Mouse (Mus musculus) heart, adult 2 months (tissue): ENCODE data around the gene Wfdc6a. TPM values are rescaled to one million over a fixed set of nuclear protein-coding genes. Genes with fewer than 3 reads are reported as not detected.

Source experiments
- DNase-seq, 2 experiments: peaks; one replicate each; pipeline ENCODE4 v3.0.0; 2021
- H3K27ac ChIP-seq: fragments of 200-600 bp; 2 replicates; pipeline ENCODE4 v1.8.1; 2022
- H3K27me3 ChIP-seq: fragments of 200-500 bp; 2 replicates; pipeline ENCODE4 v1.6.1; 2012; ENCODE audit warnings: mild to moderate bottlenecking, low read length, inconsistent platforms, mixed read lengths; ENCODE audit not compliant: control insufficient read depth, insufficient read depth
- H3K36me3 ChIP-seq: fragments of 200-500 bp; 2 replicates; pipeline ENCODE4 v1.6.1; 2012; ENCODE audit warnings: low read length, inconsistent platforms; ENCODE audit not compliant: control insufficient read depth, insufficient read depth
- H3K4me1 ChIP-seq: fragments of 200-500 bp; 2 replicates; pipeline ENCODE4 v1.6.1; 2011; ENCODE audit warnings: low read length; ENCODE audit not compliant: control insufficient read depth, insufficient read depth
- H3K4me3 ChIP-seq: fragments of 200-600 bp; 2 replicates; pipeline ENCODE4 v1.8.1; 2022
- H3K79me2 ChIP-seq: fragments of 200-500 bp; replicated peaks from 2 replicates; pipeline ENCODE4 v1.6.1; 2012; ENCODE audit warnings: mild to moderate bottlenecking, inconsistent platforms, low read length, moderate library complexity, mixed read lengths; ENCODE audit not compliant: control insufficient read depth, insufficient read depth
- H3K9ac ChIP-seq: fragments of 200-500 bp; 2 replicates; pipeline ENCODE4 v1.6.1; 2012; ENCODE audit warnings: low read depth, mild to moderate bottlenecking, control low read depth, inconsistent platforms, low read length, mixed read lengths
- CTCF ChIP-seq: fragments of 200-600 bp; IDR thresholded peaks from 2 replicates; pipeline ENCODE4 v1.8.1; 2022; ENCODE audit warnings: antibody characterized with exemption, mild to moderate bottlenecking, moderate library complexity
- EP300 ChIP-seq: fragments of 200-500 bp; IDR thresholded peaks from 2 replicates; pipeline ENCODE4 v1.6.1; 2011; ENCODE audit warnings: low read depth, low read length, control low read depth; ENCODE audit not compliant: insufficient read depth
- POLR2A ChIP-seq: fragments of 200-500 bp; IDR thresholded peaks from 2 replicates; pipeline ENCODE4 v1.6.1; 2011; ENCODE audit warnings: mild to moderate bottlenecking, low read depth, low read length, control low read depth; ENCODE audit not compliant: insufficient read depth
- WGBS: fragments of 180-500 bp; shearing (Covaris S2); methylation state at CpG from one replicate; pipeline ENCODE4 v1.1.7; 2018; 5-methylcytosine and 5-hydroxymethylcytosine counted together
- intact Hi-C: fragments of 180-260 bp; cut with DNase I; formaldehyde crosslinking; loops from one replicate; pipeline ENCODE4 v1.15.1; 2025
- polyA plus RNA-seq: library from polyadenylated mRNA; depleted of rRNA; stranded (reverse); fragments of >200 nt; gene quantifications from 2 replicates; pipeline ENCODE4 v1.2.3, GENCODE M21; 2012; rRNA removed
- total RNA-seq, 2 experiments: library from RNA; stranded (reverse); gene quantifications; 2 replicates each; pipeline ENCODE4 v1.2.3; 2021

The Wfdc6a gene
- total and polyA plus RNA-seq, 3 experiments: 0.30 to 0.47 TPM; not detected in 1

GRCm38 (mm10) chr2:164534315-164534714 lies 50.9 kb downstream of the Wfdc6a start:
- H3K4me3 ChIP-seq: no peak overlapping the region
- DNase-seq: no peak
- H3K27ac ChIP-seq: no peak overlapping the region
- no peaks in the 10 kb centered on the region for H3K4me1 ChIP-seq
- TF ChIP-seq POLR2A: no peak
- TF ChIP-seq EP300: no peak
- no peak for TF ChIP-seq CTCF
- no peak overlapping the region for H3K9ac ChIP-seq
- intact Hi-C loops: no loop called here
- H3K79me2 ChIP-seq: no peaks in the 10 kb centered on the region
- 73% methylated on average over 10 of the region's 10 CpGs for WGBS
- H3K36me3 ChIP-seq: no peaks in the 10 kb centered on the region
- H3K27me3 ChIP-seq: no peaks in the 10 kb centered on the region

GRCm38 (mm10) chr2:164531169-164531568 lies 54.1 kb downstream of the Wfdc6a start:
- TF ChIP-seq POLR2A (no peak), EP300 (0 out of 2 replicates have a peak, but pooled peaks have one; percentile 58)
- H3K4me3 ChIP-seq: no peak overlapping the region
- H3K27me3 ChIP-seq: no peaks in the 10 kb centered on the region
- no peaks in the 10 kb centered on the region for H3K79me2 ChIP-seq
- WGBS: 6% methylated on average over 3 of the region's 3 CpGs
- no peak overlapping the region for H3K27ac ChIP-seq
- no peaks in the 10 kb centered on the region for H3K36me3 ChIP-seq
- H3K4me1 ChIP-seq: no peaks in the 10 kb centered on the region
- peak; percentile 62 to 77 for DNase-seq
- H3K9ac ChIP-seq: no peak overlapping the region
- intact Hi-C loops: no loop called here

Other genes starting within 250 kb of the Wfdc6a start
Only the 30 nearest of the 32 such genes appear.
- 10 to 100 TPM; 10.9 to 26.4 TPM for gene Slpi, start 196.4 kb downstream of the Wfdc6a start, total RNA-seq
- 3.1 and 8.3 TPM in 2 replicates for gene Slpi, start 196.4 kb downstream of the Wfdc6a start, polyA plus RNA-seq
- gene Rbpjl, start 182.3 kb downstream of the Wfdc6a start, total RNA-seq: not detected
- gene Rbpjl, start 182.3 kb downstream of the Wfdc6a start, polyA plus RNA-seq: 0.03 and 0.18 TPM in 2 replicates
- gene Matn4, start 180.3 kb downstream of the Wfdc6a start, total RNA-seq: under 1 TPM; 0.26 to 0.43 TPM
- 0.70 and 0.82 TPM in 2 replicates for gene Matn4, start 180.3 kb downstream of the Wfdc6a start, polyA plus RNA-seq
- gene Sdc4, start 141.6 kb downstream of the Wfdc6a start, total RNA-seq: 10 to 100 TPM; 20.2 to 26.0 TPM
- gene Sdc4, start 141.6 kb downstream of the Wfdc6a start, polyA plus RNA-seq: 14.7 and 15.5 TPM in 2 replicates
- 10 to 100 TPM; 21.1 to 26.4 TPM for gene Sys1, start 128.5 kb downstream of the Wfdc6a start, total RNA-seq
- gene Sys1, start 128.5 kb downstream of the Wfdc6a start, polyA plus RNA-seq: 52.0 and 55.0 TPM in 2 replicates
- gene Gm20458, start 124.5 kb downstream of the Wfdc6a start, total RNA-seq: 1 to 10 TPM; 8.0 to 9.2 TPM
- 7.8 and 17.2 TPM in 2 replicates for gene Gm20458, start 124.5 kb downstream of the Wfdc6a start, polyA plus RNA-seq
- not detected for gene Trp53tg5, start 111.7 kb downstream of the Wfdc6a start, total RNA-seq
- gene Trp53tg5, start 111.7 kb downstream of the Wfdc6a start, polyA plus RNA-seq: not detected in 2 replicates
- gene Dbndd2, start 99.3 kb downstream of the Wfdc6a start, total RNA-seq: 10 to 100 TPM in 1 of 2 experiments, 1 to 10 TPM in 1; 8.0 to 10.3 TPM
- gene Dbndd2, start 99.3 kb downstream of the Wfdc6a start, polyA plus RNA-seq: 17.9 and 31.9 TPM in 2 replicates
- 10 to 100 TPM; 31.3 to 31.5 TPM for gene Pigt, start 87.9 kb downstream of the Wfdc6a start, total RNA-seq
- gene Pigt, start 87.9 kb downstream of the Wfdc6a start, polyA plus RNA-seq: 47.1 and 51.3 TPM in 2 replicates
- 1 to 10 TPM in 1 of 2 experiments, under 1 TPM in 1; 0.43 to 1.3 TPM for gene Wfdc2, start 23.0 kb downstream of the Wfdc6a start, total RNA-seq
- gene Wfdc2, start 23.0 kb downstream of the Wfdc6a start, polyA plus RNA-seq: 0.50 and 78.4 TPM in 2 replicates
- not detected for gene Spint3, start 12.0 kb downstream of the Wfdc6a start, total RNA-seq
- not detected in 2 replicates for gene Spint3, start 12.0 kb downstream of the Wfdc6a start, polyA plus RNA-seq
- not detected for gene Eppin, start 8.1 kb upstream of the Wfdc6a start, total RNA-seq
- 0.16 TPM in 1 of 2 replicates, not detected in the other for gene Eppin, start 8.1 kb upstream of the Wfdc6a start, polyA plus RNA-seq
- not detected for gene Wfdc6b, start 28.1 kb upstream of the Wfdc6a start, total RNA-seq
- not detected in 2 replicates for gene Wfdc6b, start 28.1 kb upstream of the Wfdc6a start, polyA plus RNA-seq
- not detected for gene Wfdc8, start 28.2 kb upstream of the Wfdc6a start, total RNA-seq
- gene Wfdc8, start 28.2 kb upstream of the Wfdc6a start, polyA plus RNA-seq: not detected in 2 replicates
- not detected for gene Wfdc16, start 53.3 kb upstream of the Wfdc6a start, total RNA-seq
- not detected in 2 replicates for gene Wfdc16, start 53.3 kb upstream of the Wfdc6a start, polyA plus RNA-seq
- not detected for gene Wfdc10, start 70.6 kb upstream of the Wfdc6a start, total RNA-seq
- gene Wfdc10, start 70.6 kb upstream of the Wfdc6a start, polyA plus RNA-seq: not detected in 2 replicates
- not detected for gene Wfdc9, start 71.1 kb upstream of the Wfdc6a start, total RNA-seq
- not detected in 2 replicates for gene Wfdc9, start 71.1 kb upstream of the Wfdc6a start, polyA plus RNA-seq
- not detected for gene Wfdc11, start 88.6 kb upstream of the Wfdc6a start, total RNA-seq
- not detected in 2 replicates for gene Wfdc11, start 88.6 kb upstream of the Wfdc6a start, polyA plus RNA-seq
- not detected for gene Wfdc13, start 99.7 kb upstream of the Wfdc6a start, total RNA-seq
- 0.25 TPM in 1 of 2 replicates, not detected in the other for gene Wfdc13, start 99.7 kb upstream of the Wfdc6a start, polyA plus RNA-seq
- gene Spint4, start 113.1 kb upstream of the Wfdc6a start, total RNA-seq: not detected
- gene Spint4, start 113.1 kb upstream of the Wfdc6a start, polyA plus RNA-seq: not detected in 2 replicates
- not detected for gene Spint5, start 129.9 kb upstream of the Wfdc6a start, total RNA-seq
- not detected in 2 replicates for gene Spint5, start 129.9 kb upstream of the Wfdc6a start, polyA plus RNA-seq
- not detected for gene Wfdc3, start 160.5 kb upstream of the Wfdc6a start, total RNA-seq
- gene Wfdc3, start 160.5 kb upstream of the Wfdc6a start, polyA plus RNA-seq: 0.31 and 0.50 TPM in 2 replicates
- gene Dnttip1, start 160.5 kb upstream of the Wfdc6a start, total RNA-seq: 10 to 100 TPM; 21.8 to 21.9 TPM
- gene Dnttip1, start 160.5 kb upstream of the Wfdc6a start, polyA plus RNA-seq: 15.0 and 15.9 TPM in 2 replicates
- gene Ube2c, start 184.5 kb upstream of the Wfdc6a start, total RNA-seq: 1 to 10 TPM; 1.5 to 4.2 TPM
- 3.0 and 7.3 TPM in 2 replicates for gene Ube2c, start 184.5 kb upstream of the Wfdc6a start, polyA plus RNA-seq
- under 1 TPM in 1 of 2 experiments, not detected in 1; 0.50 TPM for gene Tnnc2, start 194.5 kb upstream of the Wfdc6a start, total RNA-seq
- gene Tnnc2, start 194.5 kb upstream of the Wfdc6a start, polyA plus RNA-seq: not detected in 2 replicates
- gene Snx21, start 200.4 kb upstream of the Wfdc6a start, total RNA-seq: 10 to 100 TPM; 21.2 to 30.3 TPM
- 24.7 and 29.0 TPM in 2 replicates for gene Snx21, start 200.4 kb upstream of the Wfdc6a start, polyA plus RNA-seq
- 10 to 100 TPM; 13.3 to 14.0 TPM for gene Acot8, start 219.4 kb upstream of the Wfdc6a start, total RNA-seq
- 17.0 and 19.1 TPM in 2 replicates for gene Acot8, start 219.4 kb upstream of the Wfdc6a start, polyA plus RNA-seq
- gene Zswim3, start 219.7 kb upstream of the Wfdc6a start, total RNA-seq: 1 to 10 TPM; 1.7 to 2.1 TPM
- 2.1 and 2.8 TPM in 2 replicates for gene Zswim3, start 219.7 kb upstream of the Wfdc6a start, polyA plus RNA-seq
- gene Zswim1, start 237.2 kb upstream of the Wfdc6a start, total RNA-seq: 1 to 10 TPM; 4.5 to 5.3 TPM
- gene Zswim1, start 237.2 kb upstream of the Wfdc6a start, polyA plus RNA-seq: 5.1 and 6.4 TPM in 2 replicates
- under 1 TPM; 0.60 to 0.68 TPM for gene Spata25, start 243.1 kb upstream of the Wfdc6a start, total RNA-seq
- gene Spata25, start 243.1 kb upstream of the Wfdc6a start, polyA plus RNA-seq: 0.23 TPM in 1 of 2 replicates, not detected in the other